Mouse (Mus musculus) c-Kit-negative CD71-positive TER-119-positive erythroid progenitor cells, embryonic 14.5 days (primary cell): ENCODE measurements around the gene Hoxc6.

Experiments used
- DNase-seq: peaks from one replicate; pipeline ENCODE4 v3.0.0-alpha.2; 2013; ENCODE audit warnings: low read depth, low spot score

Hoxc6 gene

DNA sequence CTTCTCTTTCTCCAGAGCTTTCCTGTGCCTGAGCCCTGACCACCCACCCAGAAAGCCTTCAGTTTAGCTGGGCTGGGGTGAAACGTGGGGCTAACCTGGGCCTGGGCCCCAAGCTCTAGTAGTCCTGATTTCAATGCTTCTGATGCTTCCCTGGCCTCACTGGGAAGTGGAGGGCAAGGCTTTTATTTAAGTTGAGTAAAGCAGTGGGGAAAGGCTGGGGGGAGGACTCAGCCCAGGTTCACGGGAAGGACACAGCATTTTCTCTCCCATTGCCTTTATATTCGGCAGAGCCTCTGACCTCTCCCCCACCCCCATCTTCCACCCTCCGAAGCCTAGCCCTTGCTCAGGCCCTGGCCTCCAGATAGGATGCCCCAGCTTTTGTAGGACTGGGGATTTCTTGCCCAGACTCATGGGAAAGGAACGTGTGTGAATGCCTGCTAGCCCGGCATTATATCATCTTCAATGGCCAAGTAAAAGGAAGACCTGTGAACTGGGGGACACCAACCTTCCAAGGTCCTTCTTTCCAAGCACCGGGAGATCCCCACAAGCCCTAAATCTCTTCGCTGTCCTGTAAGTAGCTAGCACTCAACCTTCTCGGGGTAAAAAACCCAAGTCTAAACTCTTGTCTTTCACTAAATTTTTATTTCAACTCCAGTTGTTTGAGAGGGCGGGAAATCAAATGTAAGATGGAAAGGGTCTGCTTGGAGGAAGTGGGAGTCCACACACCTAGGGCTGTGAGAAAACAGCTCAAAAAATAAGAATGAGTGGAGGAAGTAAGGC, 40.8 kb downstream of the Hoxc6 start:
- DNase-seq, result no peak

- no peak for DNase-seq
These were observed 41.6 kb downstream of the Hoxc6 start for GRCm38 (mm10) chr15:103039609-103040008.

DNA sequence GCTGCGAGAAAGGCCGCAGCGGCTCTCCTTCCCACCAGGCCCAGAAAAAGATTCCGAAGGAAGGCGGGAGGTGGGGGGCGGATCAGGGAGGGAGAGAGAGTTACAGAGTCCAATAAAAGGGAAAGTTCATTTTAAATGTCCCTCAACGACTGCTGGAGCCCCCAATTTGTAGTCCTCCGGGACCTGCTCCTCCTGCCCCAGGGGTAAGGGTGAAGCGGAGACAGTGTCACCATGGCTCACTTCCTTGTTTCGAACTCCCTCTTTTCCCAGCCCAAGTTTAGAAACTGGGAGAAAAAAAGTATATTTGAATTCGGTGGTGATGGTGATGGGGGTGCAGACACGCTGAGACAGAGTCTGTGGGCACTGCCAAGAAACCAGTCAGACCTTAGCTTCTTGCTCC, 42.5 kb downstream of the Hoxc6 start:
- no peak for DNase-seq

- no peak for DNase-seq
These were observed 43.6 kb downstream of the Hoxc6 start for GRCm38 (mm10) chr15:103041613-103042012.

GRCm38 (mm10) chr15:103042209-103042608, 44.2 kb downstream of the Hoxc6 start:
- DNase-seq, result no peak

GRCm38 (mm10) chr15:103051670-103052069, 53.6 kb downstream of the Hoxc6 start:
- no peak for DNase-seq

DNA sequence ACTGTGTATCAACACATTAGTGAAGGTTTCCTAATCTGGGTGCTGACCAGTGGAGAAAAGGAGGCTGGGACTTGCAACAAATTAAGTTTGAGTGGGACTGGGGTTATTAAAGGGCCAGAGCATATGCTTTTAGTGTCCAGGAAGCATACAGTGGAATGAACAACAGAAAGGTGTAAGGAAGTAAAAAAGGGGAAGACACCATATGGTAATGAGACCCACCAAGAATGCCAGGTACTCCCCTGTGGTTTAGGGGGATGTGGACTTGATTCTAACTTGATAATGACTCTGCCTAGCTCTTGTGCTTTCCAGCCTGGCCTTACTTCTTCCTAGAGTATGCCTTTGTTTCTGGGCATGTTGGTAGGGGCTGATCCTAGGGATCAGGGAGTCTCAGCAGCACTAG, 55.2 kb downstream of the Hoxc6 start:
- no peak for DNase-seq

DNA sequence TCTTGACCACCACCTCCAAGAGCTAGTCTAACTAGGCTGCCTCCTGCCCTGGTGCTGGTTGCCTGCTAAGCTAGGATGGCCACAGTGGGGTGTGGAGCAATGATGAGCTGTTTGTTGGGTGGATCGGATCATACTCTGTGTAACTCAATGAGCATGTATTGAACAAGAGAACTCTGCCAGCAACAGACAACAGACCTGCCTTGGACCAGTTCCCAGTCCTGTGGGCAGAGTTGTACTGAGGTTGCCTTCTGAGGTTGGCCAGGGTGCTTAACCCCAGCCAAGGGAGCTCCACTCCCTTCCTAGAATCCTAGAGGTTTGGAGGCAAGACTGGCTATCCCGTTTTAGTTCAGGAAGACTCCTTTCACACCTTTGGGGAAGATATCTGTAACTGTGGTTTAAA, 58.3 kb downstream of the Hoxc6 start:
- DNase-seq, result no peak

DNA sequence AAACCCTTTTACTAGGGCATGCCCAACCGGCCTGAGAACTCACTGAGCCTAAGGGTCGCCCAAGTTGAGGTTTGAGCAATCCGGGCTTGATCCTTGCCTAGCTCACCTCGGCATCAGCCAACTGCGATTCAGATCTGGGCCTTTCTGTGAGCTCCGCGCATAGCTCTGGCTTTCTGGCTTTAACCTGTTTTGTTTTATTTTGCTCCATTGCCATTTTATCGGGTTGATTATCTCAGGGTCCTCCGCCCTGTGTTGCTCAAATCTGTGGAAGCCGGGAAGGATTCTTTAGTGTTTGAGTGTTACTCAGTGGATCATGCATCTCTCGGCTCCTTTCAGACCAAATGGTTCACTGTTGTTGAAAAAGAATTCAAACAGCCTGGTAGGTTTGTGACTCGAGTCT, 60.7 kb downstream of the Hoxc6 start:
- DNase-seq, result no peak

- no peak for DNase-seq
These were observed 61.4 kb downstream of the Hoxc6 start for GRCm38 (mm10) chr15:103059393-103059992.

DNA sequence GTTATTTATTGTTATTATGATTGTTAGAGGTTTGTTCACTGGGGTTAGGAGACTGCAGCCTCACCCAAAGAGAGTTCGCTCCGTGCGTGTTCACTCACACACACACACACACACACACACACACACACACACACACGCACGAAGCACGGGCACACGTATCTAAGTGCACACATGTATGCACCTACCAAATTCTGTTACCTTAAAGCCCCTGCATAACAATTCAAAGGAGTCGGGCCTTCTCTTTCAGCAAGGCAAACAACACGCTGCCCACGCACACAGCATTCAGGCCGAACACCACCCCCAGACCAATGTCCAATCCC, 61.9 kb downstream of the Hoxc6 start:
- no peak for DNase-seq

DNA sequence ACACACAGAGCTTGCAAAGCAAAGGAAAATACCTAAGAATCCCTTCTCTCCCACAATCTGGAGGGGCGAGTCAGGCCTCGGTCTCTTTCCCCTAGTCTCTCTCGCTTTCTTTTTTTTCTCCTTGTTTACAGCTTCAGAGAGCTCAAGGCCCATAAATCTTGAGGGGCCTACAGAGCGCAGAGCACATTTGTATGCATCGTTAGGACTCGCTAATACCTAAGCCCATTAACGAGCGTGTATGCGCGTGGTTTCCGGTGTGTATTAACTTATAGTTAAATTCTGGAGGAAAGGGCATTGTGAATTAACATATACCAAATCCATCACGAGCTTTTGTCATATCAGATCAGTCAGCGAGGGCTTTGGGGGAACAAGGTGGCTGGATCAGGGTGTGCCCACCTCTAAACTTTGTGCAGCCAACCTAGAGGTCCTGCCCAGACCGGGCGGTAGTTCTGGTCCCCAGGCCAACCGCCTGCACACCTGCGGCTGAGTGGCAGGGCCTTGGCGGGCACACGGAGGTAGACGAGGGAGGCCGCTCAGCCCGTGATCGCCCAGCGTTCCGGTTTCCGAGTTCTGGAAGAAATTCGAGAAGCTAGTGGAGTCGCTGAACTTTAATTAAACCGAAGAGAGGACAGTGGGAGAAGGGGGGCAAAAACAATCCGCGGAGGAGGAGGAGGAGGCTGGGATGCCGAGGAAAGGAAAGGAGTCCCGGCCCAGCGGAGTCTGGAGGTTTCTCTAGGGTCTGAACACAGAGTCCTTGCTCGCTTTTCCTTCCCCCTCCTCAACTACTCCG, 62.5 kb downstream of the Hoxc6 start:
- DNase-seq, result no peak

DNA sequence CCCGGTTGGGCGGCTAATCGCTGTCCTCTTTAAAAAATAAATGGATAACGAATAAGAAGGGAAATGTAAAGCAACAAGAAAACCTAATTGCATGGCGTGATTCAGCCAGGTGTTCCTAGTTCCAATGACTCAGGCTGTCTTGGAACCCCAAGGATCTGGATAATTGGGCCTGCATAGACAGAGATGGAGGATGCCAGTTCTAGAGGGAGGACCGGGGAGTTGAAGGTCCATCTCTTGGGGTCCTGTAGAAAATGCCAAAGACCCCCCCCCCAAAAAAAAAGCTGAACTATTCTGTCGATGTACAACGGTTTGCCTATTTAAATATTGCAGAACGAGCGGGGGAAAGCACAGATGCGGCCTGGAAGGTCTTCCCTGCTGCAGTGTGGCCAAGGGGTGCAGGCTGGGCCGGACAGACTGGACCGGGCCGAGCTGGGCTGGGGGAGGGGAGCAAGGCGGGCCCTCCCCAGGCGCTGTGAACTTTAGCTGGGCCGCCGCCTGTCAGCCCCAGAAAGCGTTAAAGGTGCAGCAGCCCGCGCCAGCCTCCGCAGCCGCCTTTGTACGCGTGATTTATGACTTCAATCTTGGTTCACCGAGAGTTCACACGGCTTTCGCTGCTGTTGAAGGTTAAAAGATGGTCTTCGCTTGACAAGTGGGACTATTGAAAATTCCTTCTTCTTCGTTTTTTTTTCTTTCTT, 63.2 kb downstream of the Hoxc6 start:
- no peak for DNase-seq
